Mouse (Mus musculus) neural tube, embryonic 15.5 days (tissue): ENCODE results near the gene H2-M2. TPM values are rescaled to one million over a fixed set of nuclear protein-coding genes. Genes with fewer than 3 reads are reported as not detected.
"Not testable (repeated sequence)": the region's sequence is repeated elsewhere in the genome, so short reads cannot be mapped to it uniquely, and the experiment has no call there.

Source experiments
- ATAC-seq: fragments of 200-750 bp; cut with Nextera tagmentation; 2 replicates; pipeline ENCODE4 v1.8.0; 2017; ENCODE audit warnings: mild to moderate bottlenecking, moderate TSS enrichment, moderate library complexity; ENCODE audit not compliant: low FRiP score
- H3K27ac ChIP-seq: fragments of 300-500 bp; sonication (generic); replicated peaks from 2 replicates; pipeline ENCODE4 v1.5.1; 2015; ENCODE audit warnings: mild to moderate bottlenecking, inconsistent platforms
- H3K27me3 ChIP-seq: fragments of 300-500 bp; sonication (generic); replicated peaks from 2 replicates; pipeline ENCODE4 v1.6.1; 2015; ENCODE audit warnings: inconsistent platforms
- H3K36me3 ChIP-seq: fragments of 300-500 bp; sonication (generic); 2 replicates; pipeline ENCODE4 v1.6.1; 2015; ENCODE audit warnings: inconsistent platforms
- H3K4me1 ChIP-seq: fragments of 300-500 bp; sonication (generic); 2 replicates; pipeline ENCODE4 v1.6.1; 2015; ENCODE audit warnings: inconsistent platforms
- H3K4me2 ChIP-seq: fragments of 300-500 bp; sonication (generic); 2 replicates; pipeline ENCODE4 v1.6.1; 2015; ENCODE audit warnings: inconsistent platforms, mild to moderate bottlenecking, moderate library complexity
- H3K4me3 ChIP-seq: fragments of 300-500 bp; sonication (generic); replicated peaks from 2 replicates; pipeline ENCODE4 v1.5.1; 2015; ENCODE audit warnings: mild to moderate bottlenecking, inconsistent platforms
- H3K9ac ChIP-seq: fragments of 300-500 bp; sonication (generic); replicated peaks from 2 replicates; pipeline ENCODE4 v1.6.1; 2015; ENCODE audit warnings: mild to moderate bottlenecking, inconsistent platforms
- H3K9me3 ChIP-seq: fragments of 300-500 bp; sonication (generic); replicated peaks from 2 replicates; pipeline ENCODE4 v1.6.1; 2016; ENCODE audit warnings: inconsistent platforms
- WGBS: fragments of 180-500 bp; shearing (Covaris S2); methylation state at CpG from one replicate; pipeline ENCODE4 v1.1.7; 2015; ENCODE audit warnings: mixed read lengths; 5-methylcytosine and 5-hydroxymethylcytosine counted together
- polyA plus RNA-seq: library from polyadenylated mRNA; unstranded; fragments of >200 nt; fragmentation: Nextera tagmentation; extraction: Ambion mirVana; gene quantifications from 2 replicates; pipeline ENCODE4 v1.2.1, GENCODE M21; 2015

Gene H2-M2
- polyA plus RNA-seq: 0.73 TPM in 1 of 2 replicates, not detected in the other

GRCm38 (mm10) chr17:37483452-37483851 is at the start of gene H2-M2:
TSS of gene H2-M2 (minus strand) at chr17:37483552.
- Histone ChIP-seq H3K27ac (no peak within 1 kb of the TSS), H3K4me2 (no peak within 1 kb of the TSS), H3K4me1 (no peaks in the 10 kb centered on the region), H3K4me3 (no peak within 1 kb of the TSS), H3K27me3 (no peaks in the 10 kb centered on the region), H3K9me3 (0 out of 2 replicates have a peak, but pooled peaks cover 3% of the 10 kb centered on the region), H3K36me3 (no peaks in the 10 kb centered on the region), H3K9ac (no peak within 1 kb of the TSS)
- 82% methylated on average over 2 of the region's 2 CpGs for WGBS
- ATAC-seq: no peak

GRCm38 (mm10) chr17:37525427-37525826 is 42.1 kb upstream of the H2-M2 start:
- H3K27ac ChIP-seq, H3K4me1 ChIP-seq, H3K36me3 ChIP-seq, H3K9me3 ChIP-seq, ATAC-seq, H3K9ac ChIP-seq, H3K4me3 ChIP-seq, H3K27me3 ChIP-seq, H3K4me2 ChIP-seq: not testable (repeated sequence)
- WGBS: 85% methylated on average over 1 of the region's 1 CpGs

GRCm38 (mm10) chr17:37524612-37525011 is 41.3 kb upstream of the H2-M2 start:
- H3K4me2 ChIP-seq, H3K4me1 ChIP-seq, H3K9me3 ChIP-seq, H3K36me3 ChIP-seq, H3K4me3 ChIP-seq, H3K27ac ChIP-seq, H3K27me3 ChIP-seq, ATAC-seq, H3K9ac ChIP-seq: not testable (repeated sequence)

GRCm38 (mm10) chr17:37507730-37508129 is 24.4 kb upstream of the H2-M2 start, which contains the start of gene Olfr111:
TSS of gene Olfr111 (plus strand) at chr17:37508030.
- no peaks in the 10 kb centered on the region for H3K4me1 ChIP-seq
- H3K4me3 ChIP-seq: no peak within 1 kb of the TSS
- H3K9ac ChIP-seq: no peak within 1 kb of the TSS
- H3K36me3 ChIP-seq: no peaks in the 10 kb centered on the region
- no peak for ATAC-seq
- H3K4me2 ChIP-seq: no peak within 1 kb of the TSS
- no peaks in the 10 kb centered on the region for H3K9me3 ChIP-seq
- no peaks in the 10 kb centered on the region for H3K27me3 ChIP-seq
- no peak within 1 kb of the TSS for H3K27ac ChIP-seq
- WGBS: 92% methylated on average over 4 of the region's 4 CpGs

GRCm38 (mm10) chr17:37491930-37492518 is 8.7 kb upstream of the H2-M2 start, which contains the start of gene Olfr110:
TSS of gene Olfr110 (plus strand) at chr17:37492468.
- H3K9me3 ChIP-seq: no peaks in the 10 kb centered on the region
- H3K36me3 ChIP-seq: no peaks in the 10 kb centered on the region
- no peak within 1 kb of the TSS for H3K27ac ChIP-seq
- no peak within 1 kb of the TSS for H3K4me3 ChIP-seq
- ATAC-seq: no peak
- no peak within 1 kb of the TSS for H3K9ac ChIP-seq
- 55% methylated on average over 1 of the region's 1 CpGs for WGBS
- H3K4me2 ChIP-seq: no peak within 1 kb of the TSS
- no peaks in the 10 kb centered on the region for H3K27me3 ChIP-seq
- H3K4me1 ChIP-seq: no peaks in the 10 kb centered on the region

GRCm38 (mm10) chr17:37458616-37459015 is 24.7 kb downstream of the H2-M2 start, which contains the start of gene Olfr109:
TSS of gene Olfr109 (plus strand) at chr17:37458916.
- H3K27me3 ChIP-seq: no peaks in the 10 kb centered on the region
- no peaks in the 10 kb centered on the region for H3K36me3 ChIP-seq
- 90% methylated on average over 1 of the region's 1 CpGs for WGBS
- no peaks in the 10 kb centered on the region for H3K9me3 ChIP-seq
- no peak for ATAC-seq
- no peak within 1 kb of the TSS for H3K27ac ChIP-seq
- no peak within 1 kb of the TSS for H3K9ac ChIP-seq
- H3K4me3 ChIP-seq: no peak within 1 kb of the TSS
- no peak within 1 kb of the TSS for H3K4me2 ChIP-seq
- no peaks in the 10 kb centered on the region for H3K4me1 ChIP-seq

GRCm38 (mm10) chr17:37445180-37445579 is 38.2 kb downstream of the H2-M2 start, which contains the start of gene Olfr108:
TSS of gene Olfr108 (plus strand) at chr17:37445480.
- no peak for ATAC-seq
- Histone ChIP-seq H3K9me3 (no peaks in the 10 kb centered on the region), H3K27me3 (no peaks in the 10 kb centered on the region), H3K4me2 (no peak within 1 kb of the TSS), H3K36me3 (no peaks in the 10 kb centered on the region), H3K9ac (no peak within 1 kb of the TSS), H3K27ac (no peak within 1 kb of the TSS), H3K4me1 (no peaks in the 10 kb centered on the region), H3K4me3 (no peak within 1 kb of the TSS)
- 83% methylated on average over 1 of the region's 1 CpGs for WGBS

Other genes starting within 250 kb of the H2-M2 start
- not detected in 2 replicates for gene Olfr97, start 246.2 kb downstream of the H2-M2 start, polyA plus RNA-seq
- not detected in 2 replicates for gene Olfr98, start 219.8 kb downstream of the H2-M2 start, polyA plus RNA-seq
- 1.7 and 3.2 TPM in 2 replicates for gene H2-M3, start 213.3 kb downstream of the H2-M2 start, polyA plus RNA-seq
- not detected in 2 replicates for gene Olfr99, start 200.1 kb downstream of the H2-M2 start, polyA plus RNA-seq
- not detected in 2 replicates for gene Olfr101, start 179.2 kb downstream of the H2-M2 start, polyA plus RNA-seq
- not detected in 2 replicates for gene Olfr102, start 166.5 kb downstream of the H2-M2 start, polyA plus RNA-seq
- gene Olfr103, start 143.9 kb downstream of the H2-M2 start, polyA plus RNA-seq: not detected in 2 replicates
- gene Olfr104-ps, start 124.0 kb downstream of the H2-M2 start, polyA plus RNA-seq: not detected in 2 replicates
- gene Olfr105-ps, start 104.5 kb downstream of the H2-M2 start, polyA plus RNA-seq: not detected in 2 replicates
- not detected in 2 replicates for gene Olfr106-ps, start 93.2 kb downstream of the H2-M2 start, polyA plus RNA-seq
- 0.04 TPM in 1 of 2 replicates, not detected in the other for gene Olfr107, start 84.3 kb downstream of the H2-M2 start, polyA plus RNA-seq
- gene Olfr108, start 38.1 kb downstream of the H2-M2 start, polyA plus RNA-seq: not detected in 2 replicates
- gene Olfr109, start 24.6 kb downstream of the H2-M2 start, polyA plus RNA-seq: not detected in 2 replicates
- not detected in 2 replicates for gene Olfr110, start 8.9 kb upstream of the H2-M2 start, polyA plus RNA-seq
- gene Olfr111, start 24.5 kb upstream of the H2-M2 start, polyA plus RNA-seq: not detected in 2 replicates
- not detected in 2 replicates for gene Olfr112, start 85.9 kb upstream of the H2-M2 start, polyA plus RNA-seq
- gene Olfr113, start 94.1 kb upstream of the H2-M2 start, polyA plus RNA-seq: not detected in 2 replicates
- not detected in 2 replicates for gene Olfr114, start 109.2 kb upstream of the H2-M2 start, polyA plus RNA-seq
- gene Olfr115, start 143.6 kb upstream of the H2-M2 start, polyA plus RNA-seq: not detected in 2 replicates
- not detected in 2 replicates for gene Olfr116, start 143.6 kb upstream of the H2-M2 start, polyA plus RNA-seq
- gene Olfr117, start 180.2 kb upstream of the H2-M2 start, polyA plus RNA-seq: not detected in 2 replicates
- not detected in 2 replicates for gene Olfr118, start 183.4 kb upstream of the H2-M2 start, polyA plus RNA-seq
- not detected in 2 replicates for gene Olfr119, start 213.0 kb upstream of the H2-M2 start, polyA plus RNA-seq
- gene Olfr120, start 238.3 kb upstream of the H2-M2 start, polyA plus RNA-seq: not detected in 2 replicates